Mouse (Mus musculus): Measurements from ENCODE around the gene Tipin.

Gene Tipin

DNA sequence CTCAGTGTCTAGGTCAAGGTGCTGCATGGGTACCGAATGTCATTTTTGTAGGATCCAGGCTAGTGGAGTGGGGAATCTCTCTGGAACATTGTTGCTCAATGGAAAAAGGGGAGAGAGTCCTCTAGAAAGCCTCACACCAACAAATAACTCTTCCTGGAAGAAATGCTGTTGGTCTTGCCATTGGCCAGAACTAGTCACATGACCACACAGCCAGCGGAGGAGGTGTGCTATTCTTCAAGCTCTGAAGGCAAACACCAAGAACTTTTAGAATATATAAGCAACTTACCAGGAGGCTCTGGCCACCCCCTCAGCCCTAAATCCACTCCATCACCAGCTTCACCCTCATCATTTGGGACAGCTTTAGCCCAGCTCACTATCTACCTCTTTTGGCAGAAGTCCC, 62.3 kb downstream of the Tipin start:
- no peak for DNase-seq (ENCODE audit: low spot score in 2 of 2)

DNA sequence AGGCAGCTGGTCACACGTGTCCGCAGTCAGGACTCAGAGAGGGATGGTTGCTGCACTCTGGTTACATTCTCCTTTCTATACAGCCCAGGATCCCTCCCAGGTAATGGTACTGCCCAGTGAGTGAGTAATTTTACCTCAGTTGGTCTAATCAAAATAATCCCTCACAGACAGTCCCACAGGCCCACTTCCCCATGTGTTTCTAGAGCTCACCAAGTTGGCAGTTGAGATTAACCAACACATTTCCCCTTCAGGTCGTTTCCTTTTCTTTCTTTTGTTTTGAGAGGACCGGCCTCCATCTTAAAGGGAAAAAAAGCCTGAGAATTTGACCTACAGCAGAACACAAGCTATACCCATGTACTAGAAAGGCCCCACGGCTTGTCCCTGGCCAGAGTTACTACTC, 64.5 kb downstream of the Tipin start:
- DNase-seq (ENCODE audit: low spot score in 2 of 2), result no peak

DNA sequence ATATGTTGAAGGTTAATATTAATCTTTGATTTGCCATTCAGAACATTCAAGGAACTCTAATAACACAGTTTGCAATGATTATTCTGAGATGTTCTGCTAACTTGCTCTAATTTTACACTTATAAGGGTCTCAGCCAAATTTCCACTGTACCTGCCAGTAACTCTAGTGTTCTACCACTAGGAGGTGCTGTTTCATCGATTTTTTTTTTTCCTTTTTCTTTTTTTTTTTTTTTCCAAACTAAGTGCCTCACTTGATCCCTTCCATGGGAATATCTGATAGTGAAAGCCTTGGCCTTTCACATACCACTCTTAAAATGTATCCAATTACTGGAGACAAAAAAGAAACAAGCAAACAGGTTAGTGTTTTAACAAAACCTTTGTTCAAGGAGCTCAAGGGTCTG, 66.0 kb downstream of the Tipin start:
- no peak for DNase-seq (ENCODE audit: low spot score in 2 of 2)

DNA sequence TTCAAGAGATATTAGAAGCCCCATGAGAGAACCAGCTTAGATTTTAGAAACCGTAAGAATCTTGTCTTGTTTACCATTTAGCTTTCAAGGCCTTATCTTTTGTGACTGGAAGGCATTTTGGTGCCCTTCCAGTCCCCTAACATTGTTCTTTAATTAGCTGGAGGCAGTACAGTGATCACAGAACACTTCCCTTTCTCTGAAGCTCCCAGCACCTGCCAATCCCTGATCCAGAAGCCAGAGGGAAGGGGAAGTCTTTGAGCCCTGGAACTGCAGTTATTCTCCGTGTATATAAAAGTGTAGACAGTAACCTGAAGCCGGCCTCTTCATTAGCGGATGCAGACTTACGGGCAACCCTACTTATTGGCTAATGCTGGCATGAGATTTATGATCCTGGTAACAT, 68.1 kb downstream of the Tipin start:
- DNase-seq (ENCODE audit: low spot score in 2 of 2), result no peak

DNA sequence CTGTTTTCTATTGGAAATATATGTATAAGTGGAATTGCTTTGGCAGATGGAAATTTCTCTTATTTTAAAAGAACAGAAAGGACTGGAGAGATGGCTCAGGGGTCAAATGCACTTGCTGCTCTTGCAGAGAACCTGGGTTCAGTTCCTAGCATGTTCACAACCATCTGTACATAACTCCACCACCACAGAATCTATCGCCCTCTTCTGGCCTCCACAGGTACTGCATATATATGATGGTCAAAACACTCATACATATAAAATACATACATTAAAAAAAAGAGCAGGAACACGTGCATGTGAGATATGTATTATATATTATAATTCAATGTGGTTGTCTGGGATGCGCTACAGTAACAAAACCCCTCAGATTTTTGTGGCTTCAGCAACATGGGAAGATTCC, 69.8 kb downstream of the Tipin start:
- peak in 1 of 2 experiments; percentile 21 for DNase-seq (ENCODE audit: low spot score in 2 of 2)

All from spleen, postnatal 4 days (tissue).